Mouse (Mus musculus): ENCODE data around the gene Reg3g. TPM values are rescaled to one million over a fixed set of nuclear protein-coding genes. Genes with fewer than 3 reads are reported as not detected.
"Not testable (repeated sequence)": the region's sequence is repeated elsewhere in the genome, so short reads cannot be mapped to it uniquely, and the experiment has no call there.

Reg3g gene
- total RNA-seq (2021), result not detected

DNA sequence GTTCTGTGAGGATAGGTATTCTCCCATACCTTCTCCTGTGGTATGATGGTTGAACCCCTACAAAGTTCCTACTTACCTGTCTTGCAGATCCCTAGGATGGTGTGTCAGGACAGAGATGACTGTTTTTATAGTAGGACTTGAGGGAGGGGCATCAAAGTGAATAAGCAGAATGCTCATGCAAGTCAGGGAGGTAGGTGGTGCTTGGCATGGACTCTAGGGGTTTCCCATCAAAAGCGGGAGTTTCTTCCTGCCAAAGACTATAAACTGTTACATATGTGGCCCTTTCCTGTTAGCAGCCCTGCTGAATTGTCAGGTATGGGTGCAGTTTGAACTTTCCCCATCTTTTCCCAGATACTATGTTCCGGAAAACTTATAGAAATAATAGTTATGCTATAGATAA is at the start of gene Reg3g:
Gene Reg3g, minus strand, starts transcription at position 101 of the 400 bp plus-strand sequence.
- DNase-seq (ENCODE audit: low spot score in 2 of 2), result no peak
- intact Hi-C loops (cut with DNase I), result no loop called here

DNA sequence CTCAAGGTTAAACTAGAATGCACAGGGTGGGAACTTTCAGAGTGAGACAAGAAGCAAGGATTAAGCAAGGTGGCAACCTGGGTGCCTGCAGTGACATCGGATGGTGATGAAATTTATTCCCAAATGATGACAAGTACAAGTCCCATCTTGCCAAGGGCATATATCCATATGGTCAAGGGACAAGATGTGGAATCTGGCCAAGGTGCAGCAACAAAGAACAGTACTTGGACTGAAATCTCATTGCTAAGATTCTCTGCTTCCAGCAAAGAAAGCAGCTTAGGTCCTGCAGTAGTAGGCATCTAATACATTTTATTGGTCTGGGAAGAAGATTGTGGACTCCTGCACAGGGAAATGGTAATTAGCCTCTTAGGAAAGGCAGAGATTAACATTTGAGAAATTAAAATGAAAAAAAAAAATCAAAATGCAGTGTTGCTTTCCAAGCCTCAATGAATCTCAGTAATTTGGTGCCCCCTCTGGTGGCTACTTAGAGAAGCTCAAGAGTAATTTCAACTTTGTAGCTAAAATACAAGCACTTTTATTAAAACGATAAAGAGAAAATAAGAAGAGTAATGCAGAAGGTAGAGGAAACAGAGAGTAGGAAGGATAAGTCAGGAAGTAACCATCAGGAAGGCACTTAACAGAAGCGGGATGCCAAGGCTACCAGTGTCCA is 47.2 kb upstream of the Reg3g start:
- no peak for DNase-seq (ENCODE audit: low spot score in 2 of 2)
- intact Hi-C loops (cut with DNase I), result no loop called here

DNA sequence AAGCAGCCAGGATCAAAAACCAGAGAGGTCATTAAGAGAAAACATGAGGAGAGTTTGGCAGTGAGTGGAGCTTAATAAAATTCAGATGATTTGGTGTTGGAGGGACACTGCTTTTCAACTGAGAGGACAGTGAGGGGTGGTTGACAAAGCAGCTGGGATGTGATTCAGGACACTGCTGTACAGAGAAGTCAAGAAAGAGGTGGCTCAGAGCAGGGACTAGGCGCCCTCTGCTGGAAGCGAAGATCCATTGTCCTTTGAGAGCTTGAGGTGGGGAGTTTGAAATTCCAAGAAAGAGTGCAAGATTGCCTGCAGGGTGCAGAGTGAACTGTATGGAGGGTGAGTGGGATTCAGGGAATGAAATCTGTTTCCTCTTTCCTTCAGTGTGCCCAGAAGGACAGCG is 44.2 kb upstream of the Reg3g start:
- intact Hi-C loops (cut with DNase I), result loop anchor here (5.0 kb wide), 2 partner anchors 866 to 886 kb away; no protein-coding TSS in a partner anchor
- peak; percentile 19 to 42 for DNase-seq (ENCODE audit: low spot score in 2 of 2)

GRCm38 (mm10) chr6:78510173-78510900 is 41.7 kb upstream of the Reg3g start:
- DNase-seq (ENCODE audit: low spot score in 2 of 2), result no peak
- intact Hi-C loops (cut with DNase I), result loop anchor here (5.0 kb wide), 2 partner anchors 863 to 883 kb away; no protein-coding TSS in a partner anchor

DNA sequence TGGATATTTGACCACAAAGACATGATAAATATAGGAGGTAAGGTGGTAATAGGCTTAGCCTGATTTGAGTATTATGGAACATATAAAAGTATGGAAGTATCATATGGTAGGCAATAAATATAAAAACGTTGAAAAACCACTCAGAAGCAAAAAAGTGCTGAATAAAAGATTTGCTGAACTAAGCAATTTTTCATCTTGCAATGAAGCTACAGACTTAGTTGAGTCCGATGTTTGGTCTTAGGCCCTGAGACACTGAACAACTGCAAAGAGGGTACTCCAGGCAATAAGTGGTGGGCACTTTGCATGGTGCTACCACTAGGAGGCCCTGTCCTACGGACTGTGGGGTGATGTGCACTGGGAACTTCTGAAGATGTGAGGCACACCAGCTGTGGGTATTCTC is 37.1 kb upstream of the Reg3g start:
- intact Hi-C loops (cut with DNase I), result no loop called here
- DNase-seq (ENCODE audit: low spot score in 2 of 2), result no peak

DNA sequence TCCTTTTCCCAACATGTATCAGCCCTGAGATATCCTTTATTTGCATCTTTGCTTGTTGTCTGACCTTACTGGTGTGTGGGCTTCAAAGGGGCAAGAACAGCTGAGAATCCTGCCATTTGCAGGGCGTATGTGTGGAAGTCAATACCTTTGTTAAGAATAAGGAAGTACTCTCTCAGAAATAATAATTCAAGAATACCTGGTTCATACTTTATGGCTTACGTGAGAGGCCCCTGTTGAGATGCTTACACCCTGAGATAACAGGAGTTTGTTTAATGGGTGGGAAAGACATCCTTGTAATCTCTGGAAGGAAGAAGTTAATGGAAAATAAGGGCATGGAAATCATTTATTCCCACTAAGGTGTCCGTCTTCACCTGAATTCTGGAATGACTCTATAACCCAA is 26.0 kb upstream of the Reg3g start:
- intact Hi-C loops (cut with DNase I), result loop anchor here (10.0 kb wide), 1 partner anchor 480 kb away; no protein-coding TSS in a partner anchor
- no peak for DNase-seq (ENCODE audit: low spot score in 2 of 2)

- no peak for DNase-seq (ENCODE audit: low spot score in 2 of 2)
- intact Hi-C loops (cut with DNase I), result no loop called here
Observed at GRCm38 (mm10) chr6:78469287-78469686, 615 bp upstream of the Reg3g start.

GRCm38 (mm10) chr6:78463266-78463665 is 5.4 kb downstream of the Reg3g start:
- DNase-seq (ENCODE audit: low spot score in 2 of 2), result no peak
- intact Hi-C loops (cut with DNase I), result loop anchor here (2.0 kb wide), 1 partner anchor 130 kb away; no protein-coding TSS in a partner anchor

GRCm38 (mm10) chr6:78462360-78462759 is 6.3 kb downstream of the Reg3g start:
- DNase-seq (ENCODE audit: low spot score in 2 of 2), result no peak
- intact Hi-C loops (cut with DNase I), result loop anchor here (2.0 kb wide), 1 partner anchor 130 kb away; no protein-coding TSS in a partner anchor

DNA sequence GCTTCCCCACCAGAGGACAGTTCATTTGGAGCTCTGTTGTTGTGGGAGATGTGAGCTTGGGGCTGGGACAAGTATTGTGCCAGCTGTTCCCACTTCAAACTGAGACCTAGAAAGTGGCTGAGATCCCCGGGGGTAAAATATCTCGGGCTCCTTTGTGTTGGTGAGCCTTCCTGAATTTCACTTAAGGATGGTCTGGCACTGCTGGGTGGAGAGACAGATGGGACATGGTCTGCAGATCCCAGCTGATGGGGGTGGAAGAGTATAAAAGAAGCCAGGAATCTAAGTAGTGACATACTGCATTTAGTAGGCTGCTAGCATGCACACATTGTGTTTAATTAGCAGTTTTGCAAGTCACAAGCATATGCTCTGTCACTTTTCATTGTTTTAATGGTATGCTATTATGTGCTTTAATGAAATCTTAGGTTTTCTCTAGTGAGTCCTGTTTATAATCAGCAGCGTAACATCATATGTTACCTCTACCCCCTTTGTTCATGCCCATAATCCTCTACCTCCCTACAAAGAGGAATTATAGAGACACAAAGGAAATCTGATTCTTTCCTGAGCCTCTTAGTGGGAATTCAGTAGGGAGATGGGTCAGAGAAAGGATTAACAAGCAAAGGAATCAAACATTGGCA is 8.4 kb downstream of the Reg3g start:
- peak; percentile 52 to 65 for DNase-seq (ENCODE audit: low spot score in 2 of 2)
- intact Hi-C loops (cut with DNase I), result no loop called here

GRCm38 (mm10) chr6:78452804-78453203 is 15.9 kb downstream of the Reg3g start:
- no peak for DNase-seq (ENCODE audit: low spot score in 2 of 2)

DNA sequence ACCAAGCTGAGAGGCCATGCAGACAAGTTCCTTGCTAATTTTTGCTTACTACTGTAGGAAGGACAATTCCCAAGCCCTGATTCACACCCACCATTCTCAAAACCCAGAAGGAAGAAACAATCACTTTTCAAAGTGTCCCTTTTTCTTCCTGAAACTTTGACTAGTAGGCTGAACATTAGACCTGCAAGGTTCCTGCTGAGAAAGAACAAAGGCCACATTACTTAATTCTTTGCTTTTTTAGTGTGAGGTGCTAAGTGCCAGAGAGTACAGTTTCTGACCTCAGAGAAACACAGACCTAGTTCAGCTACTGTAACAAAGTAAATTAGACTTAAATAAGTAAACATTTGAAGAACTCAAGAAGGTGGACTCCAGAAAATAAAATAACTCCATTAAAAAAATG is 20.3 kb downstream of the Reg3g start:
- no peak for DNase-seq (ENCODE audit: low spot score in 2 of 2)
- intact Hi-C loops (cut with DNase I), result no loop called here

More at GRCm38 (mm10) chr6:78452804-78453203, 15.9 kb downstream of the Reg3g start:
- intact Hi-C loops (cut with DNase I), result no loop called here

DNA sequence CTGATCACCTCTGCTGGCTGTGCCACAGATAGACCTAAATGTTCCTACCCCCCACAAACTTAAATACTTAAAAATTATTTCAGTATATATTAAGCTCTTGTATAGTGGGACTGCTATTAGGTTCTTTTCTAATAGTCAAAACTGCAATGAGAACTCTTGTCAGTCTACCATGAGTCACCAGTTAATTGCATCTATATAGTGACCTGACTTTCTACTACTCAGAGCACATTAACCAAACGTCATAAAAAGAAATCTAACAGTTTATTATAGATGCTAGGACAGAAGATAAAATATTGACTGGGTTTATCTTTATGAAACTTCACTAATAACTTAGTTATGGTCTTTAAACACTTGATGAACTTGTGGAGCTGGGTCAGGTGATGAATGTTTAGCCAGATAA is 21.5 kb downstream of the Reg3g start:
- DNase-seq (ENCODE audit: low spot score in 2 of 2), result no peak
- intact Hi-C loops (cut with DNase I), result no loop called here

DNA sequence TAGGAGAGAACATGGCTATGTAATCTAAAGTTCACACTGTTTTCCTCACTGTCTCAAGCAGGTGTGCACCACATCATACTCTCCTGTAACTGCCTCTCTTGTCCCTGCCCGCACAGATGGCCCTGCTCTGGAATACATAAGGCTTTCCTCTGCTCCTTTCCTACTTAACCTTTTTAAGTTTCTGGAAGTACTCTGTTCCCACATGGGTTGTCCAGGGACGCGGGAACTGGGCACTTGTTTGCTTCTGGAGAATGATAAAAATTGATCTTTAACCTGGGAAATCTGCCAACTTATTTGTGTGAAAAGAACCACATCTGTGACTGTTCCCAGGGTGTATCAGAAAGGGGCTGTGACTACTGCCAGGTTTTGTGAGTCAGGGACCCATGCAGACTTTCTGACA is 43.2 kb downstream of the Reg3g start:
- DNase-seq (ENCODE audit: low spot score in 2 of 2), result no peak
- intact Hi-C loops (cut with DNase I), result no loop called here

DNA sequence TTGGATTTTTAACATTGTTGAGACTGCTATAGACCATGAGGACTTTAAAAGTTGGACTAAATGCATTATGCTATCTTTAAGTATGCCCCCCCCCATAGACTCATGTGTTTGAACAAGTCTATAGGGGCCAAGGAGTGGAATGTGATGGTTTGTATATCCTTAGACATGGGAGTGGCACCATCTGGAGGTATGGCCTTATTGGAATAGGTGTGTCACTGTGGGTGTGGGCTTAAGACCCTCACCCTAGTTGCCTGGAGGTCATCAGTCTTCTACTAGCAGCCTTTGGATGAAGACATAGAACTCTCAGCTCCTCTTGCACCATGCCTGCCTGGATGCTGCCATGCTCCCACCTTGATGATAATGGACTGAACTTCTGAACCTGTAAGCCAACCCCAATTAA is 46.3 kb downstream of the Reg3g start, which contains the start of gene Reg1:
Gene Reg1, plus strand, starts transcription at position 301 of the 400 bp plus-strand sequence.
- intact Hi-C loops (cut with DNase I); DNase-seq (ENCODE audit: low spot score in 2 of 2): not testable (repeated sequence)

Other genes starting within 250 kb of the Reg3g start
- under 1 TPM in 1 of 2 experiments, not detected in 1; 0.42 TPM for gene Reg3b, start 98.2 kb downstream of the Reg3g start, total RNA-seq (2021)
- gene Reg3d, start 90.0 kb downstream of the Reg3g start, total RNA-seq (2021), result not detected
- not detected for gene Reg3a, start 88.2 kb downstream of the Reg3g start, total RNA-seq (2021)
- gene Reg2, start 73.2 kb downstream of the Reg3g start, total RNA-seq (2021), result not detected
- gene Reg1, start 46.2 kb downstream of the Reg3g start, total RNA-seq (2021), result not detected

Data from left cerebral cortex, postnatal 36 days (tissue).